Mouse (Mus musculus) cerebellum, adult (tissue): ENCODE results near the gene Dgkq.

Source experiments
- ATAC-seq: cut with Nextera tagmentation; 2 replicates; pipeline ENCODE4 v1.9.2; 2017; ENCODE audit warnings: mild to moderate bottlenecking, moderate library complexity, mixed read lengths; ENCODE audit not compliant: insufficient number of reproducible peaks, low FRiP score, low TSS enrichment

Dgkq gene

GRCm38 (mm10) chr5:108626050-108626660 lies 43.3 kb downstream of the Dgkq start:
- no peak for ATAC-seq

GRCm38 (mm10) chr5:108621870-108622269 lies 47.6 kb downstream of the Dgkq start:
- no peak for ATAC-seq

GRCm38 (mm10) chr5:108610426-108610825 lies 59.0 kb downstream of the Dgkq start:
- ATAC-seq: no peak

GRCm38 (mm10) chr5:108602537-108602936 lies 66.9 kb downstream of the Dgkq start:
- ATAC-seq: no peak

GRCm38 (mm10) chr5:108599923-108600322 lies 69.5 kb downstream of the Dgkq start:
- no peak for ATAC-seq
